Mouse (Mus musculus) hindbrain, embryonic 11.5 days (tissue): ENCODE measurements around the gene Kif20b. TPM values are rescaled to one million over a fixed set of nuclear protein-coding genes. Genes with fewer than 3 reads are reported as not detected.

ENCODE experiments used
- ATAC-seq: fragments of 200-750 bp; cut with Nextera tagmentation; 2 replicates; pipeline ENCODE4 v1.8.0; 2017; ENCODE audit warnings: mild to moderate bottlenecking, moderate TSS enrichment, moderate library complexity; ENCODE audit not compliant: low FRiP score
- DNase-seq: peaks from one replicate; pipeline ENCODE4 v3.0.0-alpha.2; 2015; ENCODE audit warnings: low spot score
- H3K27ac ChIP-seq: fragments of 300-500 bp; sonication (generic); 2 replicates; pipeline ENCODE4 v1.5.1; 2014; ENCODE audit warnings: mild to moderate bottlenecking, low read depth, low read length
- H3K27me3 ChIP-seq: fragments of 300-500 bp; sonication (generic); 2 replicates; pipeline ENCODE4 v1.6.1; 2014; ENCODE audit warnings: mild to moderate bottlenecking, low read length, moderate library complexity, mixed read lengths; ENCODE audit not compliant: control insufficient read depth, insufficient read depth
- H3K36me3 ChIP-seq: fragments of 300-500 bp; sonication (generic); 2 replicates; pipeline ENCODE4 v1.6.1; 2014; ENCODE audit warnings: mild to moderate bottlenecking, low read length, moderate library complexity, mixed read lengths; ENCODE audit not compliant: control insufficient read depth, insufficient read depth
- H3K4me1 ChIP-seq: fragments of 300-500 bp; sonication (generic); replicated peaks from 2 replicates; pipeline ENCODE4 v1.6.1; 2014; ENCODE audit warnings: low read length, mixed read lengths; ENCODE audit not compliant: control insufficient read depth, insufficient read depth
- H3K4me2 ChIP-seq: fragments of 300-500 bp; sonication (generic); replicated peaks from 2 replicates; pipeline ENCODE4 v1.6.1; 2014; ENCODE audit warnings: mild to moderate bottlenecking, low read depth, low read length
- H3K4me3 ChIP-seq: fragments of 300-500 bp; sonication (generic); 2 replicates; pipeline ENCODE4 v1.5.1; 2014; ENCODE audit warnings: low read depth, low read length
- H3K9ac ChIP-seq: fragments of 300-500 bp; sonication (generic); 2 replicates; pipeline ENCODE4 v1.6.1; 2014; ENCODE audit warnings: low read depth, low read length
- H3K9me3 ChIP-seq: fragments of 300-500 bp; sonication (generic); 2 replicates; pipeline ENCODE4 v1.6.1; 2016; ENCODE audit warnings: low read length; ENCODE audit not compliant: control insufficient read depth
- WGBS: fragments of 180-500 bp; shearing (Covaris S2); extraction: QIAGEN DNeasy Blood & Tissue Kit; methylation state at CpG from one replicate; pipeline ENCODE4 v1.1.7; 2014; 5-methylcytosine and 5-hydroxymethylcytosine counted together
- polyA plus RNA-seq: library from polyadenylated mRNA; unstranded; fragments of >200 nt; fragmentation: Nextera tagmentation; extraction: Ambion mirVana; gene quantifications from 2 replicates; pipeline ENCODE4 v1.2.1, GENCODE M21; 2014

Gene Kif20b
- polyA plus RNA-seq, 1 experiment from 2014 or later = 70.6 TPM

DNA sequence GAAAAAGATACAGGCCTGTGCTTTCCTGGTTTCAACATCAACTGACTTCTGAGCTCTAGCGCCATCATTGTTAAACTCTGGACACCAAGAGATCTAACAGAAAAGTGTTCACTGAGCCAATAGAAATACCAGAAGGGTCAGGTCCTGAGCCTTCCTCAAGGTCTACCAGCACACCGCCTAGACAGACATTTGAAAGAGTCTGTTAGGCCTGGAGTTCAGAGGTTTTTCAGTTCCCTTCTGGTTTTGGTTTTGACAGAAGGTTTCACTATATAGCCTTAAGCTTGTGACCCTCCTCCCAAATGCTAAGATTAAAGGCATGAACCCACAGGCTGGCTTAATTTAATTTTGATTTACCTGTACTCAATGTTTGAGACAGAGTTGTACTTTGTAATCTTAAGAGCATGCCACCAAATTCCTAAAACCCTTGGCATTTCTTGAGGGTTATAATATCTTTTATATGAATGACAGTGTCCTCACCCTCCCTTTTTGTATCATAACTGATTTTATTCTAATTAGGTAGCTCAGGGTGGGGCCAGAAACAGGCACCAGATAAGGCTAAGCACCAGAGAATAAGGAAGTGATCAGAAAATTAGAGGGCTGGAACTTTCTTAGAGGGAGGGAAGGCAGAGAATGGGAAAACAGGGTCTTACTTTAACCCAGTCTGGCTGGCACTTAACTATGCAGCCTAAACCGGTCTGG is 38.5 kb upstream of the Kif20b start:
- no peaks in the 10 kb centered on the region for H3K9me3 ChIP-seq
- no peak for DNase-seq
- H3K4me1 ChIP-seq = no peaks in the 10 kb centered on the region
- H3K4me3 ChIP-seq = no peak overlapping the region
- 83% methylated on average over 3 of the region's 3 CpGs for WGBS
- H3K27ac ChIP-seq = no peak overlapping the region
- H3K9ac ChIP-seq = no peak overlapping the region
- H3K4me2 ChIP-seq = no peak overlapping the region
- ATAC-seq = no peak
- H3K36me3 ChIP-seq = no peaks in the 10 kb centered on the region
- H3K27me3 ChIP-seq = no peaks in the 10 kb centered on the region

GRCm38 (mm10) chr19:34886324-34886723 is 35.8 kb upstream of the Kif20b start:
- H3K4me2 ChIP-seq = no peak overlapping the region
- WGBS = 89% methylated on average over 4 of the region's 4 CpGs
- no peak overlapping the region for H3K9ac ChIP-seq
- no peaks in the 10 kb centered on the region for H3K27me3 ChIP-seq
- no peak for DNase-seq
- H3K9me3 ChIP-seq = no peaks in the 10 kb centered on the region
- no peak for ATAC-seq
- no peaks in the 10 kb centered on the region for H3K4me1 ChIP-seq
- H3K27ac ChIP-seq = no peak overlapping the region
- H3K4me3 ChIP-seq = no peak overlapping the region
- no peaks in the 10 kb centered on the region for H3K36me3 ChIP-seq

DNA sequence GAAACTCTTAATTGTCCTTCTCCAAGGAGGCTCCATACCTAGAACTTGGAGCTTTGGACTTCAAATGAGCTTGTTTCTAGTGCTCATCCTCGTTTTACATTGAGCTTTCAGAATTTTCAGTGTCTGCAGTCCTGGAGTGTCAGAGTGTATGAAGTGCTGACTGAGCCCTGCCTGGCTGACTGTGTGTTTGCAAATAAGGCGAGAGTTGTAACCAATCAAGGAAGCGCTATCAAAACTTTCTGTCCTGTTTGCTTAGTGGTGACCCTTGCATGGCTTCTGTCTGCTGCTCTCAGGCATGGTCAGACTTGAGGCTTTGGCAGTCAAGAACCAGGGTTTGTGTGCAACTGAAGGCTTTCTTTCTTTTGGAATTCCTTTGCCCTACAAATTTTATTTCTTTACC is 31.2 kb upstream of the Kif20b start:
- ATAC-seq = no peak

GRCm38 (mm10) chr19:34891590-34891989 is 30.6 kb upstream of the Kif20b start:
- DNase-seq (no peak), ATAC-seq (no peak)
- 90% methylated on average over 1 of the region's 1 CpGs for WGBS
- no peaks in the 10 kb centered on the region for H3K36me3 ChIP-seq
- no peaks in the 10 kb centered on the region for H3K27me3 ChIP-seq
- H3K4me3 ChIP-seq = no peak overlapping the region
- no peak overlapping the region for H3K4me2 ChIP-seq
- H3K27ac ChIP-seq = no peak overlapping the region
- H3K4me1 ChIP-seq = no peaks in the 10 kb centered on the region
- no peak overlapping the region for H3K9ac ChIP-seq
- no peaks in the 10 kb centered on the region for H3K9me3 ChIP-seq

More for the DNA sequence above, 31.2 kb upstream of the Kif20b start:
- Histone ChIP-seq H3K9me3 (no peaks in the 10 kb centered on the region), H3K4me2 (no peak overlapping the region), H3K36me3 (no peaks in the 10 kb centered on the region), H3K9ac (no peak overlapping the region), H3K27me3 (no peaks in the 10 kb centered on the region), H3K4me1 (no peaks in the 10 kb centered on the region), H3K27ac (no peak overlapping the region), H3K4me3 (no peak overlapping the region)
- DNase-seq = no peak
- 79% methylated on average over 3 of the region's 3 CpGs for WGBS

- no peak for DNase-seq
- Histone ChIP-seq H3K9me3 (no peaks in the 10 kb centered on the region), H3K9ac (no peak overlapping the region), H3K4me1 (no peaks in the 10 kb centered on the region), H3K27ac (no peak overlapping the region), H3K27me3 (no peaks in the 10 kb centered on the region), H3K4me3 (no peak overlapping the region), H3K36me3 (no peaks in the 10 kb centered on the region), H3K4me2 (no peak overlapping the region)
- 88% methylated on average over 4 of the region's 4 CpGs for WGBS
- ATAC-seq = no peak
Observed at GRCm38 (mm10) chr19:34895082-34895481, 27.1 kb upstream of the Kif20b start.

- Histone ChIP-seq H3K36me3 (no peaks in the 10 kb centered on the region), H3K9ac (no peak overlapping the region), H3K27ac (no peak overlapping the region), H3K4me1 (no peaks in the 10 kb centered on the region), H3K27me3 (no peaks in the 10 kb centered on the region), H3K4me2 (no peak overlapping the region), H3K9me3 (no peaks in the 10 kb centered on the region), H3K4me3 (no peak overlapping the region)
- DNase-seq (no peak), ATAC-seq (no peak)
- WGBS = 91% methylated on average over 15 of the region's 15 CpGs
Observed at GRCm38 (mm10) chr19:34897082-34897965, 24.8 kb upstream of the Kif20b start.

DNA sequence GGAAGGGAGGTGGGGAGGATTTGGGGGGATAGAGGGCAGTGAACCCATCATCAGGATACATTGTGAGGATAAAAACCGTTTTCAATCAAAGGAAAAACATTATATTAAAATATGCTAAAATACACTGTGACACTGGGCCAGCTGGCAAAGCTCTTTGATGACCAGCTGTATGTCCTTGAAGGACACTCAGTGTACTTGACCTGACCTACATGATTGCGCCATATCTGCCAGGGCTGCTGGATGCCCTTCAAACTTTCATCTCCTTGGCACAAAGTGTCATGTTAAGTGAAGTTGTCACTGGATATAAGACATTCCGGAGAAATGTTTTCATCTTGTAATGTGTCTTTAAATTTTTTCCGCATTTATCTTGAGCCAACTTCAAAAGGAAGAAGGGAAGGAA is 23.2 kb upstream of the Kif20b start:
- Histone ChIP-seq H3K27ac (no peak overlapping the region), H3K4me2 (no peak overlapping the region), H3K4me1 (no peaks in the 10 kb centered on the region), H3K4me3 (no peak overlapping the region), H3K9ac (no peak overlapping the region), H3K27me3 (no peaks in the 10 kb centered on the region), H3K36me3 (no peaks in the 10 kb centered on the region), H3K9me3 (no peaks in the 10 kb centered on the region)
- DNase-seq (no peak), ATAC-seq (no peak)
- WGBS = 92% methylated on average over 4 of the region's 4 CpGs

- H3K4me1 ChIP-seq = no peaks in the 10 kb centered on the region
- DNase-seq (no peak), ATAC-seq (no peak)
- no peaks in the 10 kb centered on the region for H3K27me3 ChIP-seq
- H3K4me2 ChIP-seq = no peak overlapping the region
- WGBS = 92% methylated on average over 7 of the region's 7 CpGs
- H3K4me3 ChIP-seq = no peak overlapping the region
- H3K36me3 ChIP-seq = no peaks in the 10 kb centered on the region
- no peak overlapping the region for H3K9ac ChIP-seq
- no peaks in the 10 kb centered on the region for H3K9me3 ChIP-seq
- H3K27ac ChIP-seq = no peak overlapping the region
Observed at GRCm38 (mm10) chr19:34901266-34901665, 20.9 kb upstream of the Kif20b start.

DNA sequence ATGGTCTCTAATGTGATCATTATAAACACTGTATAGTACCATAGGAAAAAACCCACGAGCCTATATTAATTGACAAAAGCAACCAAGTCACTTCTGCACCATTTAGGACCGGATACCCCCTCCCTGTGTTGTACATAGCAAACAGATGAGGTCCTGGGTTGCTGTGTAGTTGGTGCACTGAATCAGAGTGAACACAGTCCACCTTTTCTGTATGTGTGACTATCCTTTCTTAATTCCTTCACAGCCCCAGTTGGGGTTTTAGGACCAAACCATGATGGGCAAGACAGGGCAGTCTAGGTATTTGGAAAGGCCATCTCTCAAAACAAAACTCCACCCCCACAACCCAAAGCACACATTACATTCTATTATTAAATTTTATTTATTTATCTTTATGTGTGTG is 20.4 kb upstream of the Kif20b start:
- Histone ChIP-seq H3K4me2 (no peak overlapping the region), H3K9me3 (no peaks in the 10 kb centered on the region), H3K27me3 (no peaks in the 10 kb centered on the region), H3K9ac (no peak overlapping the region), H3K4me3 (no peak overlapping the region), H3K27ac (no peak overlapping the region), H3K36me3 (no peaks in the 10 kb centered on the region), H3K4me1 (no peaks in the 10 kb centered on the region)
- DNase-seq = no peak
- 82% methylated on average over 2 of the region's 2 CpGs for WGBS
- no peak for ATAC-seq
